Mouse (Mus musculus): ENCODE results near the gene Dgkz. TPM values are rescaled to one million over a fixed set of nuclear protein-coding genes. Genes with fewer than 3 reads are reported as not detected.

The Dgkz gene
- polyA plus RNA-seq, 1 experiment = 40.4 TPM

- Histone ChIP-seq H3K27ac (ENCODE audit: insufficient read depth, low read length) (no peak overlapping the region), H3K4me1 (ENCODE audit: control insufficient read depth, insufficient read depth, low read length) (no peaks in the 10 kb centered on the region), H3K4me3 (ENCODE audit: insufficient read depth, low read length) (no peak overlapping the region)
- no peak for TF ChIP-seq CTCF (IDR thresholded peaks at IDR 0.05; ENCODE audit: borderline replicate concordance, insufficient read depth, low read length)
- no peak for TF ChIP-seq POLR2A (IDR thresholded peaks at IDR 0.05; ENCODE audit: low read depth, low read length)
These were observed 2.3 kb upstream of the Dgkz start for GRCm38 (mm10) chr2:91977960-91978359.

GRCm38 (mm10) chr2:91973416-91974135 lies 2.1 kb downstream of the Dgkz start:
- no peak overlapping the region for H3K4me3 ChIP-seq (ENCODE audit: insufficient read depth, low read length)
- TF ChIP-seq CTCF (IDR thresholded peaks at IDR 0.05; ENCODE audit: borderline replicate concordance, insufficient read depth, low read length) (no peak), POLR2A (IDR thresholded peaks at IDR 0.05; ENCODE audit: low read depth, low read length) (no peak)
- no peaks in the 10 kb centered on the region for H3K4me1 ChIP-seq (ENCODE audit: control insufficient read depth, insufficient read depth, low read length)
- no peak overlapping the region for H3K27ac ChIP-seq (ENCODE audit: insufficient read depth, low read length)

DNA sequence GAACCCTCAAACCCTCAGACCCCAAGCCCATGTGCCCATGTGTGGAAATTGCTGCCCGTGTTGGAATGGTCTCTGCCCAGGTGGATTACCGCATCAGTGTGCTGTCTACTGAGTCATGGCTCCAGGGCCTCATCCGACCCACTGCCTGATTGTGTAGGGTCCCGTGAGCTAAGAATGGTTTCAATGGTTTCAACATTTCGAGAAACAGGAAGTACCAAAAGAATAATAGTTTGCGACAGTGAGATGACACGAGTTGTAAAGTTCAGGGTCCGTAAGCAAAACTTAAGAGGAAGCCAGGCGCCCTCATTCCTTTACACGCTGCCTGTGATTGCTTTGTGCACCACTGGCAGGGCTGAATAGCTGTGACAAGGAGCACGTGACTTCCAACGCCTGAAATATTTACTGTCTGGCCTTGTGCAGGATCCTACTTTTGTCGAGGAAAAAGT lies 3.5 kb downstream of the Dgkz start:
- no peaks in the 10 kb centered on the region for H3K4me1 ChIP-seq (ENCODE audit: control insufficient read depth, insufficient read depth, low read length)
- no peak overlapping the region for H3K27ac ChIP-seq (ENCODE audit: insufficient read depth, low read length)
- TF ChIP-seq POLR2A (IDR thresholded peaks at IDR 0.05; ENCODE audit: low read depth, low read length) (no peak), CTCF (IDR thresholded peaks at IDR 0.05; ENCODE audit: borderline replicate concordance, insufficient read depth, low read length) (no peak)

DNA sequence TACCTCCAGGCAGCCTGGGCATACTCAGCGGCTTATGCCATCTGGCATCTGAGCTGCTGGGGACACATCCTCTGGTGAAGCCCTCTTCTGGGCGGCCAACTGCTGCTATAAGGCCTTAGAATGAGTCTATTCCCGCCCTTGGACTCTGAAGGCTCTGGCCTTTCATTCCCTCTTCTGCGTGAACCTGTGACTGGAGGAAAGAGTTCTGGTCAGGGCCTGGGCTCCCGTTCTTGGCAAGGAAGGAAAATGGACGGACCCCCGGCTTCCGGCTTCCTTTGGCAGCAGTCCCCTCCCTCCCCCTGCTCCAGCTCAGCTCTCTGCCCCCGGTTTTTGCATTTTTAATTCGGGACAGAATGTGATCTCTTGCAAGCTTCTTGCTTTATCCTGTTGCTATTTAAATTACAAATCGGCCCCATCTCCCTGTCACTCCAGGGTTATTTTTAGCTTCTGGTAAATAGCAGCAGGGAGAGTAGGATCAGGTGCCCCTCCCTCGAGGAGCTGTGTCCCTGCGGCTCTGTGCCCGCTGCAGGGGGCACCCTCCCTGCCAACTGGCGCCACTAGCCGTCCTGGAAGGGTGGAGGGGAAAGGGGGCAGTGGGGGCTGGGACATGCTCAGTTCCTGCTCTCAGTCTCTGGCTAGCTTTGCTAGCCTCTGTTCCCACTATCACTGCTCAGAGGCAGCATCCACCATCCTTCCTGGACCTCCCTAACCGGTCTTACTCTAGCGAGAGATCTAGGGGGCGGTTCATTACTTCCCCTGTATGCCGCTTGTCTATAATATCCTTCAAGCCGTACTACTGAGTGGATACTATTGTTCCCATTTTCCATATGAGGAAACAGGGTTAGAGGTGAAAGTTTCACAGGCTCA lies 4.2 kb downstream of the Dgkz start:
- H3K4me3 ChIP-seq (ENCODE audit: insufficient read depth, low read length) = no peak overlapping the region
- TF ChIP-seq POLR2A (IDR thresholded peaks at IDR 0.05; ENCODE audit: low read depth, low read length) (no peak), CTCF (IDR thresholded peaks at IDR 0.05; ENCODE audit: borderline replicate concordance, insufficient read depth, low read length) (no peak)
- no peak overlapping the region for H3K27ac ChIP-seq (ENCODE audit: insufficient read depth, low read length)
- H3K4me1 ChIP-seq (ENCODE audit: control insufficient read depth, insufficient read depth, low read length) = no peaks in the 10 kb centered on the region

More for the DNA sequence above, 3.5 kb downstream of the Dgkz start:
- no peak overlapping the region for H3K4me3 ChIP-seq (ENCODE audit: insufficient read depth, low read length)

DNA sequence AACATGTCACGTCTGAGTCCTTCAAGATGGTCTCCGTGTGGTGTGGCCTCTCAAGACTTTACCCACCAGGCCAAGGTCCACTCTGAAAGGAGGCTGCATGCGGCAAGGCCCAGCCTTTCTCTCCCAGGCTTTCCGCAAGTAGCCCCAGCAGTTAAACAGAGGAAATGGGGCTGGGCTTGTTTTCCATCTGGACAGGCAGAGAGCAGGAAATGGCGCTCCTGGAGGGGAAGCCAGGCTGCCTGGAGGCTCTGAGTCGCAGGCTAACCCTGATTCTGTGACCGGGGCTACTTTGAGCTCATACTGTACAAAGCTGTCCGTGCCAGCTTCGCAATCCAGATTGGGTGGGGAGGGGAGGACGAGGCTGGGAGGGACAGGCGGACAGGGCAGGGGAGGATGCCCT lies 7.7 kb downstream of the Dgkz start:
- no peak overlapping the region for H3K4me3 ChIP-seq (ENCODE audit: insufficient read depth, low read length)
- H3K4me1 ChIP-seq (ENCODE audit: control insufficient read depth, insufficient read depth, low read length) = no peaks in the 10 kb centered on the region
- no peak overlapping the region for H3K27ac ChIP-seq (ENCODE audit: insufficient read depth, low read length)
- no peak for TF ChIP-seq CTCF (IDR thresholded peaks at IDR 0.05; ENCODE audit: borderline replicate concordance, insufficient read depth, low read length)
- TF ChIP-seq POLR2A (IDR thresholded peaks at IDR 0.05; ENCODE audit: low read depth, low read length) = no peak

- H3K27ac ChIP-seq (ENCODE audit: insufficient read depth, low read length) = no peak overlapping the region
- peaks cover 6% of the 10 kb centered on the region for H3K4me1 ChIP-seq (ENCODE audit: control insufficient read depth, insufficient read depth, low read length)
- TF ChIP-seq POLR2A (IDR thresholded peaks at IDR 0.05; ENCODE audit: low read depth, low read length) = no peak
- TF ChIP-seq CTCF (IDR thresholded peaks at IDR 0.05; ENCODE audit: borderline replicate concordance, insufficient read depth, low read length) = no peak
These were observed 9.3 kb downstream of the Dgkz start for GRCm38 (mm10) chr2:91966367-91966766.

DNA sequence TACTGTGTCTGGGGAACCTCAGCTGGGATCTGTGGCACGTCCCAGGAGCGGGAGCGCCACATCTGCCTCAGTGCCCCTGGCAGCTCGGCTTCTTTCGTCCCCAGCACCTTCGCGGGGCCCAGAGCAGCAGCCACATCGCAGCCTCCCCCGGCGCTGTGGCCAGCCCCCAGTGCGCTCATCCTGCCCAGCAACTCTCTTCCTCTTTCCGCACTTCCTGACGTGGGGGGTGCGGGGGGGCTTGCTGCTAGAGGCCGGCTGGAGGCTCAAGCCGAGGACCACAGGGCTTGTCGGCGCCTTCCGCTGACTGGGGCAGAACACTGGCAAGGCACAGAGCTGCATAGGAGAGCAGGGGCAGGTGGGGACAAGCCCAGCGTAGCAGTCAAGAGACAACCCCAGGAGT lies 10.2 kb downstream of the Dgkz start:
- TF ChIP-seq CTCF (IDR thresholded peaks at IDR 0.05; ENCODE audit: borderline replicate concordance, insufficient read depth, low read length) = no peak
- Histone ChIP-seq H3K4me1 (ENCODE audit: control insufficient read depth, insufficient read depth, low read length) (peaks cover 6% of the 10 kb centered on the region), H3K4me3 (ENCODE audit: insufficient read depth, low read length) (no peak overlapping the region), H3K27ac (ENCODE audit: insufficient read depth, low read length) (no peak overlapping the region)

More at GRCm38 (mm10) chr2:91966367-91966766, 9.3 kb downstream of the Dgkz start:
- H3K4me3 ChIP-seq (ENCODE audit: insufficient read depth, low read length) = no peak overlapping the region

DNA sequence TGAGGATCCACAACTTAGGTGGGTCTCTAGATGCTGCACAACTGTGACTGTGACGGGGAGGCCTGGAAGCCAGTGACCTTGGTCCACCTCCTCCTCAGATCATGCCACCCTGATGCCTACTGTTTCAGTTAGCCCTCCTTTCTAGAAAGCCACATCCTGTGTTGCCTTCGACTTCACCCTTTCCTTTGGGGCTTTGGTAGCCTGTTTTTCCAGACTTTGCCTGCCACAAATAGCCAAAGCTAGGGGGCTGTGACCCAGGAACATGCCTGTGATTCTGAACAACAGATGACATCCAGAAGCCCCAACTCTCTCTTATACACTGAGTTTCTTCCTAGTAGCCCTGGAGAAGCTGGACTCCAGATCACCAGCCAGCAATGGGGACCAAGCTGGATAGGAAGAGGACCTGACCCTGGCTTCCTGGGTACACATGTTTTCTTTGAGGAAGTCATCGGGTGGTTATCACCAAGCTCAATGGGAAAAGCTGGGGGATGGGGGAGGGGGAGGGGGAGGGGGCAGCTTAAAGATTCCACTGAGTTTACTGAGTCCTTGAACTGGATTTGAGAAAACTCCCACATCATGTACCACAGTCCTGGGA lies 11.0 kb downstream of the Dgkz start:
- peaks cover 6% of the 10 kb centered on the region for H3K4me1 ChIP-seq (ENCODE audit: control insufficient read depth, insufficient read depth, low read length)
- no peak overlapping the region for H3K27ac ChIP-seq (ENCODE audit: insufficient read depth, low read length)
- TF ChIP-seq POLR2A (IDR thresholded peaks at IDR 0.05; ENCODE audit: low read depth, low read length) (no peak), CTCF (IDR thresholded peaks at IDR 0.05; ENCODE audit: borderline replicate concordance, insufficient read depth, low read length) (no peak)

GRCm38 (mm10) chr2:91963443-91963932 lies 12.2 kb downstream of the Dgkz start:
- Histone ChIP-seq H3K4me1 (ENCODE audit: control insufficient read depth, insufficient read depth, low read length) (peaks cover 6% of the 10 kb centered on the region), H3K4me3 (ENCODE audit: insufficient read depth, low read length) (peak overlapping the region; percentile 75), H3K27ac (ENCODE audit: insufficient read depth, low read length) (no peak overlapping the region)
- TF ChIP-seq POLR2A (IDR thresholded peaks at IDR 0.05; ENCODE audit: low read depth, low read length) (peak; percentile 71), CTCF (IDR thresholded peaks at IDR 0.05; ENCODE audit: borderline replicate concordance, insufficient read depth, low read length) (peak; percentile 83)

More for the DNA sequence above, 11.0 kb downstream of the Dgkz start:
- no peak overlapping the region for H3K4me3 ChIP-seq (ENCODE audit: insufficient read depth, low read length)

Measured in embryonic fibroblast, embryonic 13.5 days (primary cell).